Mouse (Mus musculus) layer of hippocampus, postnatal 25 days (tissue): ENCODE results near the gene Glis1. TPM values are rescaled to one million over a fixed set of nuclear protein-coding genes. Genes with fewer than 3 reads are reported as not detected.

Experiments used
- DNase-seq, 2 experiments: peaks; one replicate each; pipeline ENCODE4 v3.0.0; 2022; ENCODE audit warnings: mixed read lengths in 2 of 2, low spot score in 1 of 2; ENCODE audit errors: extremely low spot score in 1 of 2
- microRNA-seq, 2 experiments: library from miRNA; unstranded; fragments of <30 nt; microRNA quantifications; one replicate each; pipeline ENCODE4 v1.2.0; 2021
- total RNA-seq, 2 experiments: library from RNA; stranded (reverse); gene quantifications; 2 replicates each; pipeline ENCODE4 v1.2.3; 2021

Glis1 gene
- total RNA-seq, 2 experiments from 2014 or later = 0.44 to 1.2 TPM

- DNase-seq = peak; percentile 78
These were observed 239.4 kb downstream of the Glis1 start for GRCm38 (mm10) chr4:107673638-107674321.

- no peak for DNase-seq
These were observed 239.9 kb downstream of the Glis1 start for GRCm38 (mm10) chr4:107674322-107674644.

- no peak for DNase-seq
These were observed 241.3 kb downstream of the Glis1 start for GRCm38 (mm10) chr4:107675645-107676044.

- DNase-seq = no peak
These were observed 246.1 kb downstream of the Glis1 start for GRCm38 (mm10) chr4:107680311-107681098.

GRCm38 (mm10) chr4:107681099-107681849 lies 246.9 kb downstream of the Glis1 start:
- DNase-seq = no peak

- DNase-seq = no peak
These were observed 248.8 kb downstream of the Glis1 start for GRCm38 (mm10) chr4:107683006-107683756.

GRCm38 (mm10) chr4:107684130-107684529 lies 249.7 kb downstream of the Glis1 start, which contains the start of gene Dmrtb1:
Gene Dmrtb1, minus strand, starts transcription at chr4:107684230.
- no peak for DNase-seq

Small RNA genes within 50 kb of the gene (microRNA-seq; reads per million reads assigned to microRNA genes)
- gene Gm24804 = 0 reads per million in 2 experiments

Other genes starting within 250 kb of the Glis1 start
- not detected for gene Ldlrad1, start 225.4 kb upstream of the Glis1 start, total RNA-seq
- 10 to 100 TPM; 33.2 to 40.4 TPM for gene Lrrc42, start 181.1 kb upstream of the Glis1 start, total RNA-seq
- 10 to 100 TPM; 24.0 to 25.9 TPM for gene Hspb11, start 181.0 kb upstream of the Glis1 start, total RNA-seq
- gene Dio1, start 127.4 kb upstream of the Glis1 start, total RNA-seq = not detected
- gene Yipf1, start 120.2 kb upstream of the Glis1 start, total RNA-seq = 10 to 100 TPM; 52.4 to 55.0 TPM
- gene Ndc1, start 66.8 kb upstream of the Glis1 start, total RNA-seq = 10 to 100 TPM; 12.2 to 13.1 TPM
- under 1 TPM; 0.28 to 0.62 TPM for gene Dmrtb1, start 249.6 kb downstream of the Glis1 start, total RNA-seq